Mouse (Mus musculus) stomach, embryonic 14.5 days (tissue): Measurements from ENCODE around the gene Olfr545. TPM values are rescaled to one million over a fixed set of nuclear protein-coding genes. Genes with fewer than 3 reads are reported as not detected.

ENCODE experiments used
- ATAC-seq: fragments of 200-750 bp; cut with Nextera tagmentation; 2 replicates; pipeline ENCODE4 v1.8.0; 2017; ENCODE audit warnings: low read depth, moderate TSS enrichment; ENCODE audit not compliant: insufficient number of reproducible peaks, insufficient read depth, low FRiP score
- H3K27ac ChIP-seq: fragments of 300-500 bp; sonication (generic); 2 replicates; pipeline ENCODE4 v1.5.1; 2014; ENCODE audit warnings: mild to moderate bottlenecking, low read length, moderate library complexity, mixed read lengths
- H3K27me3 ChIP-seq: fragments of 300-500 bp; sonication (generic); 2 replicates; pipeline ENCODE4 v1.6.1; 2014; ENCODE audit warnings: low read length, control low read depth, mixed read lengths; ENCODE audit not compliant: control insufficient read depth, insufficient read depth
- H3K36me3 ChIP-seq: fragments of 300-500 bp; sonication (generic); 2 replicates; pipeline ENCODE4 v1.6.1; 2014; ENCODE audit warnings: mild to moderate bottlenecking, control low read depth, low read length, moderate library complexity, mixed read lengths; ENCODE audit not compliant: control insufficient read depth, insufficient read depth
- H3K4me1 ChIP-seq: fragments of 300-500 bp; sonication (generic); 2 replicates; pipeline ENCODE4 v1.6.1; 2014; ENCODE audit warnings: low read length, control low read depth, mixed read lengths; ENCODE audit not compliant: control insufficient read depth, insufficient read depth
- H3K4me2 ChIP-seq: fragments of 300-500 bp; sonication (generic); replicated peaks from 2 replicates; pipeline ENCODE4 v1.6.1; 2014; ENCODE audit warnings: low read depth, low read length, control low read depth
- H3K4me3 ChIP-seq: fragments of 300-500 bp; sonication (generic); 2 replicates; pipeline ENCODE4 v1.5.1; 2014; ENCODE audit warnings: low read depth, low read length, control low read depth
- H3K9ac ChIP-seq: fragments of 300-500 bp; sonication (generic); replicated peaks from 2 replicates; pipeline ENCODE4 v1.6.1; 2014; ENCODE audit warnings: low read depth, mild to moderate bottlenecking, control low read depth, low read length, moderate library complexity, mixed read lengths
- H3K9me3 ChIP-seq: fragments of 300-500 bp; sonication (generic); 2 replicates; pipeline ENCODE4 v1.6.1; 2016; ENCODE audit warnings: low read depth, low read length, control low read depth; ENCODE audit not compliant: control insufficient read depth
- WGBS: fragments of 180-500 bp; shearing (Covaris S2); extraction: QIAGEN DNeasy Blood & Tissue Kit; methylation state at CpG from one replicate; pipeline ENCODE4 v1.1.7; 2014; 5-methylcytosine and 5-hydroxymethylcytosine counted together
- polyA plus RNA-seq: library from polyadenylated mRNA; unstranded; fragments of >200 nt; fragmentation: Nextera tagmentation; extraction: Ambion mirVana; gene quantifications from 2 replicates; pipeline ENCODE4 v1.2.1, GENCODE M21; 2014

Gene Olfr545
- polyA plus RNA-seq, 1 experiment from 2014 or later = 0.09 TPM

DNA sequence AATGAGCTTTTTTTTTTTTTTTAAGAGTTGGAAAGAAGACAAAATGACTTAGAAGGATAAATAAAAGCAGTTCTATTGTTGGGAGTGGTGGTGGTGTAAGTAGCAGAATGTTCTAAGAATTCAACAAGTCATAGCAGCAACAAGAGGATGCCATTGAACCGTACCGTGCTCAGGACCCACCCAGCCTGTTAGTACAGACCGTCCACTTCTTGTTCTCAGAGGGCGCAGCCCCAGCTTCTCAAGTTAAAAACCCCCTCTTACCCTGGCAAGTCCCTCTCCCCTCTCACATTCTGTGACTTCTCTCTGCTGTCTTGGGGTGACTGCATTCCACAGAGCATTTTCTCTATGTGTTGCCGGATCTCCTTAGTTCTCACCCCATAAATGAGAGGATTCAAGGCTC, 22.8 kb downstream of the Olfr545 start:
- Histone ChIP-seq H3K27me3 (no peaks in the 10 kb centered on the region), H3K9ac (no peak overlapping the region), H3K27ac (no peak overlapping the region), H3K36me3 (no peaks in the 10 kb centered on the region), H3K4me1 (no peaks in the 10 kb centered on the region), H3K4me3 (no peak overlapping the region), H3K9me3 (no peaks in the 10 kb centered on the region), H3K4me2 (no peak overlapping the region)
- WGBS = 91% methylated on average over 5 of the region's 5 CpGs
- ATAC-seq = no peak

DNA sequence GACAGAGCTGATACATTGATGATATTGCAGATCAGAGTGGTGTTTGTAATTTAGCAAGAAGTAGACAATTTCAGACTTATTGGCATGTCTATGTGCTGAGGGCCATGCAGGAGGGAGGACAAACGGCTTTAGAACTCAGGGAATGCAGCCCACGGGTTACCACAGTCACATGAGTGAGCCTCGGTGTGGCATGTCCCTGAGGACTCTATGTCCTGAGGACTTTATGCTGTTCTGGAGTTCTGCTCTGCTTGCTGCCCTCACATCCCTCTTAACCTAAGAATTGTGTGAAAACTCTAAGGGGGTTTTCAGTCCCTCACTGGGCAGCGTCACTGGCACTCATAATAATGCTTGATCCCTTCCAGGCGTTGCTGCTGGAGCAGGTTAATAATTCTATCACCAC, 26.7 kb downstream of the Olfr545 start:
- WGBS = 49% methylated on average over 5 of the region's 5 CpGs
- Histone ChIP-seq H3K27ac (no peak overlapping the region), H3K4me1 (no peaks in the 10 kb centered on the region), H3K4me3 (no peak overlapping the region), H3K4me2 (no peak overlapping the region), H3K36me3 (peaks cover 15% of the 10 kb centered on the region), H3K9me3 (no peaks in the 10 kb centered on the region), H3K27me3 (no peaks in the 10 kb centered on the region), H3K9ac (no peak overlapping the region)
- no peak for ATAC-seq

- Histone ChIP-seq H3K4me3 (no peak overlapping the region), H3K27ac (no peak overlapping the region), H3K9me3 (no peaks in the 10 kb centered on the region), H3K4me2 (no peak overlapping the region), H3K9ac (no peak overlapping the region), H3K27me3 (no peaks in the 10 kb centered on the region), H3K36me3 (peaks cover 55% of the 10 kb centered on the region), H3K4me1 (no peaks in the 10 kb centered on the region)
- WGBS = 93% methylated on average over 8 of the region's 8 CpGs
- no peak for ATAC-seq
These were observed 31.8 kb downstream of the Olfr545 start for GRCm38 (mm10) chr7:102467566-102467965.

GRCm38 (mm10) chr7:102458618-102459380, 40.6 kb downstream of the Olfr545 start:
- H3K4me3 ChIP-seq = no peak overlapping the region
- no peak for ATAC-seq
- H3K27ac ChIP-seq = no peak overlapping the region
- H3K4me1 ChIP-seq = no peaks in the 10 kb centered on the region
- WGBS = 87% methylated on average over 5 of the region's 5 CpGs
- no peak overlapping the region for H3K4me2 ChIP-seq
- no peaks in the 10 kb centered on the region for H3K27me3 ChIP-seq
- no peaks in the 10 kb centered on the region for H3K9me3 ChIP-seq
- H3K36me3 ChIP-seq = peaks cover 76% of the 10 kb centered on the region
- H3K9ac ChIP-seq = no peak overlapping the region

DNA sequence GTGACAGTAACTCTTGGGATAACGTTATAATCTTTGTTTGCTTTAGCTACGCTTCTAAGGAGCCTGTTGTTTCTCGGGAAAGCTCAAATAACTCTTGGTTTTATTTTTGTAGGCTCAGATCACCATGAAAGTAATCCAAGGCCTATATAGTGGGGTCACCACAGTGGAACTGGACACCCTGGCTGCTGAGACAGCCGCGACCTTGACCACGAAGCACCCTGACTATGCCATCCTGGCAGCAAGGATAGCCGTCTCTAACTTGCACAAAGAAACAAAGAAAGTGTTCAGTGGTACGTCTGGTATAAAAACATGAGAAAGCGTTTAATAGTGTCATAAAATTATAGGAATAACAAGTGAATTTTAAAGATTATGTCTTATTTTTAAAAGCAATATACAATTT, 52.9 kb downstream of the Olfr545 start:
- H3K4me3 ChIP-seq = no peak overlapping the region
- H3K27ac ChIP-seq = no peak overlapping the region
- ATAC-seq = no peak
- H3K4me2 ChIP-seq = no peak overlapping the region
- H3K9ac ChIP-seq = no peak overlapping the region
- WGBS = 93% methylated on average over 9 of the region's 9 CpGs
- H3K9me3 ChIP-seq = no peaks in the 10 kb centered on the region
- H3K27me3 ChIP-seq = no peaks in the 10 kb centered on the region
- 0 out of 2 replicates have a peak, but pooled peaks cover 11% of the 10 kb centered on the region for H3K4me1 ChIP-seq
- H3K36me3 ChIP-seq = peaks cover 55% of the 10 kb centered on the region

DNA sequence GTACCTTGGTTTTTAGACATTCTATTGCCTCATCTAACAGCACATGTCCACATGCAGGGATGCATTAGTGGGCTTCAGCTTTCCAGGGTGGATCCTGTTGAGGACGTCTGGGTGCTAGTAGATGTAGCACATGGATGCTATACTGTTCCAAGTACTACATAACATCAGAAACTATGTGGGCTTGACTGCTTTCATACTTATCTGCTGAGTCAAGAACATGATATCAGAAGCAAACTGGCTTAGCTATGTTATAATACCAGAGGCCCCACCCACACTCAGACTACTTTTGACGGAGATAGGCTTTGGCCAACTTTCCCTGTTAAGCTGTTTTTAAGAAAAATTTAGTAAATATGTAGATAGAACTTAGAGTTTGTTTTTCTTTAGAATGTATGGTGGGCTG, 55.1 kb downstream of the Olfr545 start:
- ATAC-seq = no peak

GRCm38 (mm10) chr7:102442432-102442831, 56.9 kb downstream of the Olfr545 start:
- ATAC-seq = no peak

More for the DNA sequence above, 55.1 kb downstream of the Olfr545 start:
- no peak overlapping the region for H3K9ac ChIP-seq
- no peaks in the 10 kb centered on the region for H3K9me3 ChIP-seq
- no peak overlapping the region for H3K27ac ChIP-seq
- H3K27me3 ChIP-seq = no peaks in the 10 kb centered on the region
- no peak overlapping the region for H3K4me2 ChIP-seq
- WGBS = 81% methylated on average over 2 of the region's 2 CpGs
- 0 out of 2 replicates have a peak, but pooled peaks cover 11% of the 10 kb centered on the region for H3K4me1 ChIP-seq
- peaks cover 36% of the 10 kb centered on the region for H3K36me3 ChIP-seq
- H3K4me3 ChIP-seq = no peak overlapping the region

GRCm38 (mm10) chr7:102441657-102442391, 57.5 kb downstream of the Olfr545 start, which contains the start of gene Rrm1:
TSS of gene Rrm1 (plus strand) at chr7:102441695.
- peak within 1 kb of the TSS; percentile 67 for H3K9ac ChIP-seq
- peaks cover 24% of the 10 kb centered on the region for H3K36me3 ChIP-seq
- peak within 1 kb of the TSS; percentile 48 for H3K4me2 ChIP-seq
- no peaks in the 10 kb centered on the region for H3K9me3 ChIP-seq
- under 1% methylated on average over 54 of the region's 56 CpGs for WGBS
- no peaks in the 10 kb centered on the region for H3K27me3 ChIP-seq
- 0 out of 2 replicates have a peak, but pooled peaks cover 11% of the 10 kb centered on the region for H3K4me1 ChIP-seq
- H3K4me3 ChIP-seq = peak within 1 kb of the TSS; percentile 56
- peak; percentile 98 for ATAC-seq
- peak within 1 kb of the TSS; percentile 68 for H3K27ac ChIP-seq

More at GRCm38 (mm10) chr7:102442432-102442831, 56.9 kb downstream of the Olfr545 start:
- Histone ChIP-seq H3K36me3 (peaks cover 24% of the 10 kb centered on the region), H3K9me3 (no peaks in the 10 kb centered on the region), H3K9ac (peak overlapping the region; percentile 67), H3K4me2 (peak overlapping the region; percentile 48), H3K27ac (no peak overlapping the region), H3K4me3 (peak overlapping the region; percentile 56), H3K4me1 (0 out of 2 replicates have a peak, but pooled peaks cover 11% of the 10 kb centered on the region), H3K27me3 (no peaks in the 10 kb centered on the region)
- WGBS = 0% methylated on average over 4 of the region's 4 CpGs
